Mouse (Mus musculus): ENCODE measurements around the gene Rusc1. TPM values are rescaled to one million over a fixed set of nuclear protein-coding genes. Genes with fewer than 3 reads are reported as not detected.

Rusc1 gene
- polyA plus RNA-seq, 1 experiment from 2014 or later = 50.9 TPM

- Histone ChIP-seq H3K36me3 (no peaks in the 10 kb centered on the region), H3K4me3 (no peak overlapping the region), H3K4me1 (no peaks in the 10 kb centered on the region), H3K4me2 (replicated peaks) (no peak overlapping the region), H3K27ac (replicated peaks) (no peak overlapping the region), H3K27me3 (no peaks in the 10 kb centered on the region), H3K9ac (replicated peaks) (no peak overlapping the region), H3K9me3 (no peaks in the 10 kb centered on the region)
- 94% methylated on average over 4 of the region's 4 CpGs for WGBS
- no peak for ATAC-seq (ENCODE audit: low FRiP score, low read depth)
Observed at GRCm38 (mm10) chr3:89113058-89113457, 19.9 kb upstream of the Rusc1 start.

DNA sequence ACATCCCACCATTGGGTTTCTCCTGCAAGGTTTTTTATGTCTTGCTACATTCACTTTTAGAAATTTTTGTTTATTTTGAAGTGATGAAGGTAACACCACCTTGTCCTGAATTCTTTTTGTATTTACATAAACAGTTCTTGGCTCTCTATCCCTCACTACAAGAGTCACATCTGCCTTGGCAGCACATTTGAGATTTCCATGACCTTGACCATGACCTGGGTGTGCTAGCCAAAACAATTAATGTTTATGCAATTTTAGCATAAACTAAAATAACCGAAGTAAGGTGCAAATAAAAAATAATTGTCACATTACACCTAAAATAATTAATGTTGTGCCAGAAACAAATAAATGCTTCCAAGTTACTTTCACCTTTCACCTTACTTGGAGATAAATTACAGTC is 15.0 kb upstream of the Rusc1 start:
- WGBS = 65% methylated on average over 1 of the region's 1 CpGs
- no peak overlapping the region for H3K9ac ChIP-seq (replicated peaks)
- H3K27ac ChIP-seq (replicated peaks) = no peak overlapping the region
- no peaks in the 10 kb centered on the region for H3K27me3 ChIP-seq
- no peak for ATAC-seq (ENCODE audit: low FRiP score, low read depth)
- H3K4me1 ChIP-seq = no peaks in the 10 kb centered on the region
- H3K36me3 ChIP-seq = no peaks in the 10 kb centered on the region
- no peak overlapping the region for H3K4me2 ChIP-seq (replicated peaks)
- no peaks in the 10 kb centered on the region for H3K9me3 ChIP-seq
- no peak overlapping the region for H3K4me3 ChIP-seq

- no peak for ATAC-seq (ENCODE audit: low FRiP score, low read depth)
Observed at GRCm38 (mm10) chr3:89107545-89107944, 14.4 kb upstream of the Rusc1 start.

GRCm38 (mm10) chr3:89106881-89107280 is 13.8 kb upstream of the Rusc1 start:
- ATAC-seq (ENCODE audit: low FRiP score, low read depth) = no peak
- Histone ChIP-seq H3K4me2 (replicated peaks) (no peak overlapping the region), H3K9me3 (no peaks in the 10 kb centered on the region), H3K9ac (replicated peaks) (no peak overlapping the region), H3K27ac (replicated peaks) (no peak overlapping the region), H3K36me3 (no peaks in the 10 kb centered on the region), H3K4me3 (no peak overlapping the region), H3K27me3 (no peaks in the 10 kb centered on the region), H3K4me1 (peaks cover 5% of the 10 kb centered on the region; the same call in 1 of the 2 replicates)

More at GRCm38 (mm10) chr3:89107545-89107944, 14.4 kb upstream of the Rusc1 start:
- H3K4me2 ChIP-seq (replicated peaks) = no peak overlapping the region
- H3K9me3 ChIP-seq = no peaks in the 10 kb centered on the region
- peaks cover 2% of the 10 kb centered on the region; the same call in 1 of the 2 replicates for H3K4me1 ChIP-seq
- no peak overlapping the region for H3K27ac ChIP-seq (replicated peaks)
- H3K36me3 ChIP-seq = no peaks in the 10 kb centered on the region
- H3K4me3 ChIP-seq = no peak overlapping the region
- H3K27me3 ChIP-seq = no peaks in the 10 kb centered on the region
- 70% methylated on average over 3 of the region's 3 CpGs for WGBS
- H3K9ac ChIP-seq (replicated peaks) = no peak overlapping the region

GRCm38 (mm10) chr3:89103291-89103595 is 10.1 kb upstream of the Rusc1 start:
- Histone ChIP-seq H3K27ac (replicated peaks) (no peak overlapping the region), H3K4me2 (replicated peaks) (no peak overlapping the region), H3K27me3 (no peaks in the 10 kb centered on the region), H3K9ac (replicated peaks) (no peak overlapping the region), H3K4me3 (no peak overlapping the region), H3K9me3 (no peaks in the 10 kb centered on the region), H3K4me1 (peaks cover 27% of the 10 kb centered on the region), H3K36me3 (peaks cover 13% of the 10 kb centered on the region)
- 81% methylated on average over 4 of the region's 4 CpGs for WGBS
- no peak for ATAC-seq (ENCODE audit: low FRiP score, low read depth)

DNA sequence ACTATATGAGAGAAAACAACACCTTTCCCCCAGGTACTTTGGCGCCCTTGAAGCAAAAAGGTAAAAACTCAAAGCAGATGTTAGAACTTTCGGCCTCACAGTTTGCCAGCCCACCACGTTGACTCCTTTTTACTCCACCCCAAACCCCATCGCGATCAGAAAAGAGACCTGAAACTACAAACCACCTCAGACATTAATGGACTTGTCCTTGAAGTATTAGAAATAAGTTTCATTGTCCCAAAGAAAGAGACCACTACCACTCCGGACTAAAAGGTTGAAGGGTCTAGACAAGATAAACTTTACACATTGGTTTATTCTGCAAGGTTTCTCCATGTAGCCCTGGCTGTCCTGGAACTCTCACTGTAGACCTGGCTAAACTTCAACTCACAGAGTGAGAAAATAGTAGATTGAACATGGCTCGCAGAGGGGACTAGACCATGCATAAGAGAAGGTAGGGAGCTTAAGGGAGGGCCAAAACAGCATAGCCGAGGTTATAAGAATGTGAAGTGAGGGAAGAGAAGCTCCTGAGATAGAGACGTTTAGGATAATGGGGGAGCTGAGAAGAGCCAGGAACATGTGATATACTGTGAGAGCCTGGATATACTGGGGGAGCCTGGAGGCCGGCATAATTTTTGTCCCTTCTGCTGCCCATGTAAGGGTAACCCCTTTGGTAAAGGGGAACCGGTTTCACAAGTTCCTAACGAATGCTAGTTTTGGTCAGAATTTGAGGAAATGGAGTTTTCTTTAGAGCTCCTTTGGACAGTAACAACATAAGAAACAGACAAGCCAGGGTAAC is 9.6 kb upstream of the Rusc1 start:
- Histone ChIP-seq H3K9me3 (no peaks in the 10 kb centered on the region), H3K27ac (replicated peaks) (peak overlapping the region; percentile 70), H3K4me1 (peaks cover 27% of the 10 kb centered on the region), H3K36me3 (peaks cover 19% of the 10 kb centered on the region), H3K4me2 (replicated peaks) (peak overlapping the region; percentile 70), H3K27me3 (no peaks in the 10 kb centered on the region), H3K9ac (replicated peaks) (no peak overlapping the region), H3K4me3 (peak overlapping the region; percentile 82)
- WGBS = 69% methylated on average over 12 of the region's 12 CpGs
- no peak for ATAC-seq (ENCODE audit: low FRiP score, low read depth)

- H3K27ac ChIP-seq (replicated peaks) = peak within 1 kb of the TSS; percentile 73
- peak within 1 kb of the TSS; percentile 70 for H3K4me2 ChIP-seq (replicated peaks)
- H3K27me3 ChIP-seq = no peaks in the 10 kb centered on the region
- under 1% methylated on average over 26 of the region's 26 CpGs for WGBS
- no peaks in the 10 kb centered on the region for H3K9me3 ChIP-seq
- peak within 1 kb of the TSS; percentile 74 for H3K9ac ChIP-seq (replicated peaks)
- H3K36me3 ChIP-seq = peaks cover 25% of the 10 kb centered on the region
- peaks cover 27% of the 10 kb centered on the region for H3K4me1 ChIP-seq
- peak; percentile 100 for ATAC-seq (ENCODE audit: low FRiP score, low read depth)
- H3K4me3 ChIP-seq = peak within 1 kb of the TSS; percentile 82
Observed at GRCm38 (mm10) chr3:89101812-89102494, 8.8 kb upstream of the Rusc1 start, which contains the start of gene Fdps. Fdps (minus strand) TSS chr3:89101959.

DNA sequence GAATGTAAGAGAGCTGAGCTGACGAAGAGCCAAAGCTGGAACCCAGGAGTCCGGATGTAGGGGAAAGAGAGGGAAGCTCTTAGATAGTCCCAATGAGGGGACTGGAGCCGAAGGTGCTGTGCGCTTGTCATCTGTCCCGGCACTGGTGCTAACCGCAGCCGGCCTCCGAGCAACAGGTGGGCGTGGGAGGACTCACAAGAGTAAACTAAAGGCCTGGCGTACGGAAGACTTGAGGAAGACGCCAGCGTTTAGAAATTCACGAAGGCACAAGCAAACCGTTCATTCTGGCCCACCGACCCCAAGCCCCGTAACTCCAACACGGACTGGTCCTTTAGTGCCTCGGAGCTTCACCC is 8.3 kb upstream of the Rusc1 start:
- no peak for ATAC-seq (ENCODE audit: low FRiP score, low read depth)

DNA sequence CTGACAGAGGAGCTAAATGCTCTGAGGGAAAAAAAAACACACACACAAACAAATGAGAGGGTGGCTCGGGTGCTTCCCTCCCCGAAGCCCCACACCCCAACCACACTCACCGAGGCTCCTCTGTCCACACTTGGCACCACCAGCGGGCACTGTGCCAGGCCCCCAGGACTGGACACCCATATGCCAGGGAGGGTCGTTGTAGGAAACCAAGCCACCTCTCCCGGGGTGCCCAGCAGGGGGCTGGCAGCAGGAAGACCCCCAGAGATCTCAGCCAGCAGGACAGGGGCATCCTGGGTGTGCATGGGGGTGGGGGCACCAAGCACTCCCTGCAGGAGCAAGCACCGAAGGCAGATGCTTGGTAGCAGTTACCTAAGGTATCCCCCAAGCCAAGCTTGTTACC is 7.7 kb upstream of the Rusc1 start, which contains the start of gene Gm43738:
TSS of gene Gm43738 (minus strand) at position 289 of the 400 bp plus-strand sequence.
- Histone ChIP-seq H3K4me2 (replicated peaks) (peak within 1 kb of the TSS; percentile 70), H3K4me1 (peaks cover 27% of the 10 kb centered on the region), H3K27ac (replicated peaks) (peak within 1 kb of the TSS; percentile 73), H3K4me3 (peak within 1 kb of the TSS; percentile 82), H3K36me3 (peaks cover 34% of the 10 kb centered on the region), H3K27me3 (no peaks in the 10 kb centered on the region), H3K9me3 (no peaks in the 10 kb centered on the region), H3K9ac (replicated peaks) (peak within 1 kb of the TSS; percentile 74)
- no peak for ATAC-seq (ENCODE audit: low FRiP score, low read depth)
- WGBS = 57% methylated on average over 7 of the region's 7 CpGs

More for the DNA sequence above, 8.3 kb upstream of the Rusc1 start:
- WGBS = 1% methylated on average over 19 of the region's 19 CpGs
- peak overlapping the region; percentile 73 for H3K27ac ChIP-seq (replicated peaks)
- no peaks in the 10 kb centered on the region for H3K9me3 ChIP-seq
- H3K4me1 ChIP-seq = peaks cover 27% of the 10 kb centered on the region
- peak overlapping the region; percentile 82 for H3K4me3 ChIP-seq
- no peaks in the 10 kb centered on the region for H3K27me3 ChIP-seq
- H3K36me3 ChIP-seq = peaks cover 28% of the 10 kb centered on the region
- H3K4me2 ChIP-seq (replicated peaks) = peak overlapping the region; percentile 70
- H3K9ac ChIP-seq (replicated peaks) = peak overlapping the region; percentile 74

DNA sequence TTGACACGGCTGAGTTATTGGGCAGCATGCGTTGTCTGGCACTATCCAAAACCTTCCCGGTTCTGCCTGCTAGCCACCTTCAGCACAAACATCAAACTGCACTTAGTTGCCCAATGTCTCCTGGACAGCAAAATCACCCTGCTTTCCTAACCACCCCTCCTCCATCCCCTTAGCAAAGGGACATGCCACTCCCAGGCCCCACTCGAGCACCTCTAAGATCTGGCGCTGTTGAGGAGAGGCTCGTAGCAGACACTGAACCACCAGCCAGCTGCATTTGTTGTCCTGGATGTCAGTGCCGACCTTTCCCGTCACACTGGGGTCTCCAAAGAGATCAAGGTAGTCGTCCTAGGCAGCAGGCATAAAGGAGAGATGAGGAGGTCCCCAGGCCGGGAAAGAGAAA is 910 bp upstream of the Rusc1 start:
- Histone ChIP-seq H3K27ac (replicated peaks) (no peak overlapping the region), H3K4me2 (replicated peaks) (no peak overlapping the region), H3K27me3 (peaks cover 37% of the 10 kb centered on the region)

GRCm38 (mm10) chr3:89092509-89093090 is 511 bp downstream of the Rusc1 start:
- WGBS = 23% methylated on average over 11 of the region's 11 CpGs
- H3K27me3 ChIP-seq = peaks cover 52% of the 10 kb centered on the region
- peaks cover 49% of the 10 kb centered on the region for H3K36me3 ChIP-seq
- peak overlapping the region; percentile 70 for H3K27ac ChIP-seq (replicated peaks)
- peak; percentile 9; the same call in 1 of the 2 replicates for ATAC-seq (ENCODE audit: low FRiP score, low read depth)
- H3K9me3 ChIP-seq = no peaks in the 10 kb centered on the region
- peak overlapping the region; percentile 66 for H3K4me3 ChIP-seq
- H3K4me1 ChIP-seq = peaks cover 42% of the 10 kb centered on the region
- peak overlapping the region; percentile 94 for H3K4me2 ChIP-seq (replicated peaks)
- peak overlapping the region; percentile 83 for H3K9ac ChIP-seq (replicated peaks)

More for the DNA sequence above, 910 bp upstream of the Rusc1 start:
- Histone ChIP-seq H3K9me3 (no peaks in the 10 kb centered on the region), H3K4me1 (peaks cover 38% of the 10 kb centered on the region), H3K4me3 (no peak overlapping the region), H3K36me3 (peaks cover 47% of the 10 kb centered on the region), H3K9ac (replicated peaks) (no peak overlapping the region)
- no peak for ATAC-seq (ENCODE audit: low FRiP score, low read depth)
- 85% methylated on average over 10 of the region's 10 CpGs for WGBS
